Mouse (Mus musculus) heart, postnatal 0 days (tissue): ENCODE data around the gene Epo.

Source experiments
- CTCF ChIP-seq: IDR thresholded peaks from 2 replicates; pipeline ENCODE4 v1.5.1; 2016; ENCODE audit warnings: antibody characterized with exemption, control low read depth, low read depth
- EP300 ChIP-seq: IDR thresholded peaks from 2 replicates; pipeline ENCODE4 v1.6.1; 2016; ENCODE audit warnings: antibody characterized with exemption, low read depth

DNA sequence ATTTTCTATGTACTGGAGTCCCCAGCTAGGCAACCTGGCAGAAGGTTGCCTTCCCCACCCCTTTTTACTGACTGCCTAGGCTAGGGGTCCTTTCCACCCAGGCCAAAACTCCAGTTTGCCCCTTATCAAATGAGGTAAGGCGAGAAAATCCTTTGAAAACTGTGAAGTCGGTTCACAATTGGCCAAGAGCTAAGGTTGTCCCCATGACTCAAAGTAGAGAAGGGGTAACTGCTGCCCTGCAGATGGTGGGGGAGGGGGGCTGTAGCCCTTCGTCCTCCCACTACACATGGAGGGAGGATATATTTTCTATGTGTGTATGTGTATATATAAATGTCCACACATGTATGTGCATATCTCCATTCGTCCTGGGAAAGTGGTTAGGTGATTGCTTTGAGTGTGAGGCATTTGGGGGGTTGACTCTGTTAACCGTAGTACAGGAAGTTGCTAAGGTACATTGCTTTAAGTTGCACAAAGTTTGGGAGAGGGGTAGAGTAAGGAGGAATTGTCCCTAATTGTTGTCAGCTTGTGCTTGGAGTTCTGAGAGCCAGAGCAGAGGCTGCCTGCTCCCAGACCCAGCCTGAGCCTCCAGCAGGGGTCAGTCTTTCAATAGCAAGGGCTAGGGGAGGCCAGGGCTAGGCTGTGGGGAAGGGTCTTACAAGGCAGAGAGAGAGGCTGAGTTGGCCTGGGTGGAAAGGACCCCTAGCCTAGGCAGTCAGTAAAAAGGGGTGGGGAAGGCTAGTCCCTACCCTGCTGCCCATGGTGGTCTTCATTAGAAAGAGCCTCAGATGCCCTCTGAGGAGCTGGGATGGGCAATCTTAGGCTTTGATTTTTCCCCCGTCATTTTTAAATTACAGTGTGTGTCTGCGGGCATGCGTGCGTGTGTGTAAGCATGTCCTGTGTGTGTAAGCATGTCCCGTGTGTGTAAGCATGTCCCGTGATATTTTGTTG, 19.9 kb downstream of the Epo start:
- TF ChIP-seq EP300 (no peak), CTCF (peak; percentile 66)
